Mouse (Mus musculus) liver, embryonic 16.5 days (tissue): Measurements from ENCODE around the gene Brk1. TPM values are rescaled to one million over a fixed set of nuclear protein-coding genes. Genes with fewer than 3 reads are reported as not detected.

Experiments used
- ATAC-seq: fragments of 200-750 bp; cut with Nextera tagmentation; 2 replicates; pipeline ENCODE4 v1.8.0; 2017; ENCODE audit warnings: low read depth, mild to moderate bottlenecking, moderate number of reproducible peaks, moderate library complexity
- H3K27ac ChIP-seq: fragments of 300-500 bp; sonication (generic); 2 replicates; pipeline ENCODE4 v1.5.1; 2014; ENCODE audit warnings: mild to moderate bottlenecking, low read length
- H3K27me3 ChIP-seq: fragments of 300-500 bp; sonication (generic); 2 replicates; pipeline ENCODE4 v1.6.1; 2014; ENCODE audit warnings: low read depth, low read length, mixed read lengths; ENCODE audit not compliant: control insufficient read depth, insufficient read depth
- H3K36me3 ChIP-seq: fragments of 300-500 bp; sonication (generic); 2 replicates; pipeline ENCODE4 v1.6.1; 2014; ENCODE audit warnings: mild to moderate bottlenecking; ENCODE audit not compliant: control insufficient read depth, insufficient read depth
- H3K4me1 ChIP-seq: fragments of 300-500 bp; sonication (generic); 2 replicates; pipeline ENCODE4 v1.6.1; 2014; ENCODE audit warnings: low read depth, low read length, mixed read lengths; ENCODE audit not compliant: control insufficient read depth
- H3K4me2 ChIP-seq: fragments of 300-500 bp; sonication (generic); 2 replicates; pipeline ENCODE4 v1.6.1; 2014; ENCODE audit warnings: low read depth, low read length, mixed read lengths
- H3K4me3 ChIP-seq: fragments of 300-500 bp; sonication (generic); 2 replicates; pipeline ENCODE4 v1.5.1; 2014; ENCODE audit warnings: low read depth, mild to moderate bottlenecking, low read length
- H3K9ac ChIP-seq: fragments of 300-500 bp; sonication (generic); 2 replicates; pipeline ENCODE4 v1.6.1; 2014; ENCODE audit warnings: low read depth, low read length
- H3K9me3 ChIP-seq: fragments of 300-500 bp; sonication (generic); replicated peaks from 2 replicates; pipeline ENCODE4 v1.6.1; 2016; ENCODE audit warnings: low read length; ENCODE audit not compliant: control insufficient read depth
- WGBS: fragments of 180-500 bp; shearing (Covaris S2); extraction: QIAGEN DNeasy Blood & Tissue Kit; methylation state at CpG from one replicate; pipeline ENCODE4 v1.1.7; 2014; ENCODE audit not compliant: insufficient replicate concordance; 5-methylcytosine and 5-hydroxymethylcytosine counted together
- polyA plus RNA-seq: library from polyadenylated mRNA; unstranded; fragments of >200 nt; fragmentation: Nextera tagmentation; extraction: Ambion mirVana; gene quantifications from 2 replicates; pipeline ENCODE4 v1.2.1, GENCODE M21; 2015

Gene Brk1
- polyA plus RNA-seq, 1 experiment from 2014 or later = 77.9 TPM

GRCm38 (mm10) chr6:113638302-113639040, 33.9 kb downstream of the Brk1 start, which contains the start of gene Irak2:
Gene Irak2, plus strand, starts transcription at chr6:113638467.
- peaks cover 11% of the 10 kb centered on the region for H3K4me1 ChIP-seq
- peak within 1 kb of the TSS; percentile 79 for H3K4me2 ChIP-seq
- H3K4me3 ChIP-seq = peak within 1 kb of the TSS; percentile 68
- H3K9ac ChIP-seq = peak within 1 kb of the TSS; percentile 68
- ATAC-seq = peak; percentile 95
- H3K9me3 ChIP-seq = no peaks in the 10 kb centered on the region
- no peaks in the 10 kb centered on the region for H3K36me3 ChIP-seq
- H3K27ac ChIP-seq = peak within 1 kb of the TSS; percentile 56; the same call in 1 of the 2 replicates
- H3K27me3 ChIP-seq = no peaks in the 10 kb centered on the region
- 2% methylated on average over 37 of the region's 37 CpGs for WGBS

DNA sequence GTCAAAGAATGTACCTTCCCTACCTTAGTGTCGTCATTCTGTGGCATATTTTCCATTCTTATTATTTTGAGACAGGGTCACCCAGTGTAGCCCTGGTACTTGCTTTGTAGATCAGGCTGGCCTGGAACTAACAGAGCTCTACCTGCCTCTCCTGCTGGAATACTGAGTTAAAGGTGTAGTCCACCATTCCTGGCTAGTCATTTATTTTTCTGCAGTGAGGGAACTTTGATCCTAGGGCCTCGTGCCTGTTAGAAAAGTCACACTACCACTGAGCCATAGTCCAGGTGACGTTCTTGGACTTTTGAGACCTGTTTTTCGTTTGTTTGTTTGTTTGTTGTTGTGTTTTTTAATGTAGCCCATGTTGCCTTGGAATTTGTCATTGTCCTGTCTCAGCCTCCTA, 34.6 kb downstream of the Brk1 start:
- Histone ChIP-seq H3K4me2 (peak overlapping the region; percentile 79), H3K27me3 (no peaks in the 10 kb centered on the region), H3K4me3 (peak overlapping the region; percentile 68), H3K27ac (no peak overlapping the region), H3K9me3 (no peaks in the 10 kb centered on the region), H3K36me3 (no peaks in the 10 kb centered on the region), H3K4me1 (peaks cover 11% of the 10 kb centered on the region), H3K9ac (peak overlapping the region; percentile 31; the same call in 1 of the 2 replicates)
- WGBS = 69% methylated on average over 4 of the region's 4 CpGs
- no peak for ATAC-seq

- H3K4me2 ChIP-seq = no peak overlapping the region
- no peaks in the 10 kb centered on the region for H3K9me3 ChIP-seq
- no peaks in the 10 kb centered on the region for H3K27me3 ChIP-seq
- H3K36me3 ChIP-seq = no peaks in the 10 kb centered on the region
- H3K4me3 ChIP-seq = no peak overlapping the region
- WGBS = 78% methylated on average over 8 of the region's 8 CpGs
- H3K9ac ChIP-seq = no peak overlapping the region
- no peak overlapping the region for H3K27ac ChIP-seq
- no peak for ATAC-seq
- peaks cover 11% of the 10 kb centered on the region for H3K4me1 ChIP-seq
Observed at GRCm38 (mm10) chr6:113642605-113643004, 38.0 kb downstream of the Brk1 start.

DNA sequence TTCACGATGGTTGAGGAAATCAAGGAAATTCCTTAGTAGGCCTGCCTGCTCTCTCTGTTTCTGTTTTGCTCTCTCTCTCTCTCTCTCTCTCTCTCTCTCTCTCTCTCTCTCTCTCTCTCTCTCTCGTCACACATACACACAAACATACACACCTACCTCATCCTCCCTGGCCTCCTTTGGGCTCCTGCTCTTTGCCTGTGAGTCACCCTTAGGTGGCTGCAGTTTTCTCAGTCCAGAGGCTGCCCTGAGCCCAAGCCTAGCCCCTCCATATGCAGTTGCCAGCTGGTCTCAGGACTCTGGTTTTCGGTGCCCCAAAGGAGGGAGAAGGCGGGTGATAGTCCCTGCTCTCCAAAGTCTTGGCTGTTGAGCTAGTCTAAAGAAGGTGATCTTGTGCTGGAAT, 38.4 kb downstream of the Brk1 start:
- H3K4me3 ChIP-seq = no peak overlapping the region
- peaks cover 11% of the 10 kb centered on the region for H3K4me1 ChIP-seq
- no peak overlapping the region for H3K27ac ChIP-seq
- no peak for ATAC-seq
- H3K27me3 ChIP-seq = no peaks in the 10 kb centered on the region
- H3K9me3 ChIP-seq = no peaks in the 10 kb centered on the region
- no peaks in the 10 kb centered on the region for H3K36me3 ChIP-seq
- H3K9ac ChIP-seq = no peak overlapping the region
- WGBS = 73% methylated on average over 4 of the region's 4 CpGs
- H3K4me2 ChIP-seq = no peak overlapping the region

- H3K9ac ChIP-seq = no peak overlapping the region
- H3K4me2 ChIP-seq = no peak overlapping the region
- H3K4me1 ChIP-seq = peaks cover 11% of the 10 kb centered on the region
- no peak overlapping the region for H3K4me3 ChIP-seq
- H3K36me3 ChIP-seq = no peaks in the 10 kb centered on the region
- 0 out of 2 replicates have a peak overlapping the region, but pooled peaks have one; percentile 40 for H3K27ac ChIP-seq
- no peaks in the 10 kb centered on the region for H3K9me3 ChIP-seq
- 67% methylated on average over 2 of the region's 2 CpGs for WGBS
- H3K27me3 ChIP-seq = no peaks in the 10 kb centered on the region
- ATAC-seq = peak; percentile 30; the same call in 1 of the 2 replicates
Observed at GRCm38 (mm10) chr6:113643967-113644366, 39.4 kb downstream of the Brk1 start.

DNA sequence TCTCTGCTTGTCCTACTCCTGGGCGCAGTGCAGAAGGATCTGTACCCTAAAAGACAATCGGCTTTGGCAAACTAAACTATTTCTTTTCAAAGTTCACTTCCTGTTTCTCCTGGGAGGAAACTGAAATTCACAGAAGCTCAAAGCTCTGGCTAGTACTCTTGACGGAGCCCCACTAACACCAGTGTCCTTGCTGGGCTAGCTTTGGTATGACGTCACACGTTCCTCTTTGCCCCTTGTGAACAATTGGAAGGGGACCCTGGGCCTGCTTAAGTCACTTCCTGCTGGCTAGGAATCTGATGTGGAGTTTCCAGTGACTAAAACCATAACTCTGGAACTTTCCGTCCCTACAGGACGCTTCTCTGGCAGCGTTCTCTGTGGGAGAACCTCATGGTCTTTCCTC, 40.2 kb downstream of the Brk1 start:
- peaks cover 10% of the 10 kb centered on the region for H3K4me1 ChIP-seq
- H3K4me3 ChIP-seq = no peak overlapping the region
- H3K27me3 ChIP-seq = no peaks in the 10 kb centered on the region
- H3K4me2 ChIP-seq = no peak overlapping the region
- peak overlapping the region; percentile 40 for H3K27ac ChIP-seq
- no peak overlapping the region for H3K9ac ChIP-seq
- no peaks in the 10 kb centered on the region for H3K9me3 ChIP-seq
- 47% methylated on average over 8 of the region's 8 CpGs for WGBS
- no peaks in the 10 kb centered on the region for H3K36me3 ChIP-seq
- no peak for ATAC-seq

DNA sequence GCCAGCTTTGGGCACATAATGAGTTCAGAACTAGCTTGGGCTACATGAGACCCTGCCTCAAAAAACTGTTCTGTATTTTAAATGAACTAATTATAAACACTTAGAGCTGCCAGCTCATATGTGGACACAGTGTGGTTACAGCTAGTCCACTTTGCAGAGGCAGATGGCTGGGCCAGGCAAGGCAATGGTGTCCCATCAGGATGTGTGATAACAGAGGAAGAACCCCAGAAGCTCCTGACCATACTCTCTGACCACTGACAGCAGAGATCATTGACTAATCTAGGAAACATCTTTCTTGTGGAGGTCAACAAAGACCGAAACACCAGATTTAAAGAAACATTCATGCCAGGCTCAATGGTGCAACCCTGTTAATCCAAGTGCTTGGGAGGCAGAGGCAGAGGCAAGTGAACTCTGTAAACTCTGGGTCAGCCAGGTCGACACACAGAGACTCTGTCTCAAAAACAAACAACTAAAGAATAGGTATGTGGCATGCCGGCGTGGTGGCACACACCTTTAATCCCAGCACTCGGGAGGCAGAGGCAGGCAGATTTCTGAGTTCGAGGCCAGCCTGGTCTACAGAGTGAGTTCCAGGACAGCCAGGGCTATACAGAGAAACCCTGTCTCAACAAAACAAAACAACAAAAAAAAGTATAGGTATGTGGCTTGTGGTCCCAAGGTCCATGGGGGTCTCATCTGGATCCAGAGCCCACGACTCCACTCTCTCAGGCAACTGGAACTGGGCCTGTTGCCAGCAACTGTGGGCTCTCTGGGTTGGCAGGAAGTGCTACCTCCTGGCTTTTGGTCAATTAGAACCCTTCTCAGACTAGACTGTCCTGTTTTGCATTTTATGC, 45.0 kb downstream of the Brk1 start:
- Histone ChIP-seq H3K4me2 (no peak overlapping the region), H3K36me3 (no peaks in the 10 kb centered on the region), H3K4me3 (no peak overlapping the region), H3K27ac (no peak overlapping the region), H3K9ac (no peak overlapping the region), H3K9me3 (no peaks in the 10 kb centered on the region), H3K27me3 (no peaks in the 10 kb centered on the region), H3K4me1 (peaks cover 23% of the 10 kb centered on the region)
- no peak for ATAC-seq
- WGBS = 59% methylated on average over 7 of the region's 7 CpGs

GRCm38 (mm10) chr6:113650197-113650640, 45.6 kb downstream of the Brk1 start:
- no peak overlapping the region for H3K9ac ChIP-seq
- H3K4me3 ChIP-seq = no peak overlapping the region
- H3K36me3 ChIP-seq = no peaks in the 10 kb centered on the region
- 36% methylated on average over 4 of the region's 4 CpGs for WGBS
- ATAC-seq = no peak
- H3K27ac ChIP-seq = no peak overlapping the region
- H3K4me1 ChIP-seq = peaks cover 24% of the 10 kb centered on the region
- H3K4me2 ChIP-seq = no peak overlapping the region
- no peaks in the 10 kb centered on the region for H3K9me3 ChIP-seq
- H3K27me3 ChIP-seq = no peaks in the 10 kb centered on the region
